Mouse (Mus musculus): ENCODE data around the gene Gm10135. TPM values are rescaled to one million over a fixed set of nuclear protein-coding genes. Genes with fewer than 3 reads are reported as not detected.
"Not testable (repeated sequence)": the region's sequence is repeated elsewhere in the genome, so short reads cannot be mapped to it uniquely, and the experiment has no call there.

Gm10135 gene
- polyA plus RNA-seq, 1 experiment from 2014 or later: not detected

DNA sequence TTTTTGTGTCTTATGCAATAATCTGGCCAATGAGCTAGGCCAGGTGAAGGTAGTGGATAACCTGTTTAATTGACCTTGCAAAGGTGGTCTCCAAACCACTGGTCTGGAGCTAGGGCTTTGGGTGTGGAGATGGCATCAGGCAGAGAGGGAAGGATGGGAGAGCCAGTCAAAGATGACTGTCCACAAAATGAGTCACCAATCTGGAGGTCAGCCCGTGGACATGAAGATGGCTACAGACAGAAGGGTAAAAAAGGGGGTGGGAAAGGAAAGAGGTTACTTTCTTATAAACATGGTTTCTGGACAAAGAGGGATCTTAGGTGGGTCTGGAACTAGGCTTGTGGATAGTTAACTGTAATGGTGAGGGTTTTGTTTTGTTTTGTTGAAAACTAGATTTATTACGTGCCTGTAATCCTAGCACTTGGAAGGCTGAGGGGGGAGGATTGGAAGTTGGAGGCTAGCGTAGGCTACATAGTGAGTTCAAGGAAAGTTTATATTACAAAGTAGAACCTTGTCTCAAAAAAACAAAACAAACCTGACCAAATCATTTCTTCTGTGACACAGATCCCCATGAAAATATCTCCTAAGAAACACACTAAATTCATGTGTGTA lies 20.4 kb downstream of the Gm10135 start:
- Histone ChIP-seq H3K9ac (replicated peaks) (no peak overlapping the region), H3K4me3 (ENCODE audit: low read depth, low read length) (no peak overlapping the region), H3K27me3 (ENCODE audit: insufficient read depth, low read length) (no peaks in the 10 kb centered on the region), H3K4me1 (ENCODE audit: insufficient read depth) (no peaks in the 10 kb centered on the region), H3K36me3 (replicated peaks; ENCODE audit: insufficient read depth, low read length) (peaks cover 5% of the 10 kb centered on the region), H3K4me2 (ENCODE audit: low read depth, low read length) (no peak overlapping the region), H3K9me3 (ENCODE audit: low read length) (no peaks in the 10 kb centered on the region), H3K27ac (ENCODE audit: low read depth) (no peak overlapping the region)
- TF ChIP-seq CTCF (IDR thresholded peaks at IDR 0.05; ENCODE audit: low read depth): no peak
- no peak for TF ChIP-seq EP300 (IDR thresholded peaks at IDR 0.05; ENCODE audit: low read depth)
- ATAC-seq (no peak), DNase-seq (no peak)
- WGBS (ENCODE audit: insufficient replicate concordance): 79% methylated on average over 3 of the region's 3 CpGs

DNA sequence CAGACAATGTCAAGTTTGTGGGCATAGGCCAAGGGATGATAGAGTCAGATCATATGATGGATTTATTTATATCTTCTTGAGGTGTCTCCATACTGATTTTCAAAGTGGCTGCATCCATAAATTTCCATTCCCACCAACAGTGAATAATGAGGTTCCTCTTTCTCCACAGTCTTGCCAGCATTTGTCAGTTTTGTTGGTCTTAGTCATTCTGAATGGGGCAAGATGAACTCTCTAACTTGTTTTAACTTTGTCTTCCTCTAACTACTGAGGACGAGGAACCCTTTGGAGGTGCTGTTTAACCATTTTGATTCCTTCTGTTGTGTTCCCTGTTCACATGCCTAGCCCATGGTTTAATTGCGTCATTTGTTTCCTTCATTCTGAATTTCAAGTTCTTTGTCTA lies 24.2 kb downstream of the Gm10135 start:
- DNase-seq (no peak), ATAC-seq (no peak)
- WGBS (ENCODE audit: insufficient replicate concordance): 66% methylated on average over 2 of the region's 2 CpGs
- Histone ChIP-seq H3K4me1 (ENCODE audit: insufficient read depth) (no peaks in the 10 kb centered on the region), H3K27ac (ENCODE audit: low read depth) (no peak overlapping the region), H3K36me3 (replicated peaks; ENCODE audit: insufficient read depth, low read length) (no peaks in the 10 kb centered on the region; the same call in 1 of the 2 replicates), H3K9ac (replicated peaks) (no peak overlapping the region), H3K9me3 (ENCODE audit: low read length) (no peaks in the 10 kb centered on the region), H3K4me3 (ENCODE audit: low read depth, low read length) (no peak overlapping the region), H3K4me2 (ENCODE audit: low read depth, low read length) (no peak overlapping the region), H3K27me3 (ENCODE audit: insufficient read depth, low read length) (no peaks in the 10 kb centered on the region)
- TF ChIP-seq EP300 (IDR thresholded peaks at IDR 0.05; ENCODE audit: low read depth) (no peak), CTCF (IDR thresholded peaks at IDR 0.05; ENCODE audit: low read depth) (no peak)

GRCm38 (mm10) chr5:72948136-72948535 lies 26.4 kb downstream of the Gm10135 start:
- Histone ChIP-seq H3K9ac (replicated peaks) (no peak overlapping the region), H3K27ac (ENCODE audit: low read depth) (no peak overlapping the region), H3K36me3 (replicated peaks; ENCODE audit: insufficient read depth, low read length) (no peaks in the 10 kb centered on the region; the same call in 1 of the 2 replicates), H3K4me3 (ENCODE audit: low read depth, low read length) (no peak overlapping the region), H3K27me3 (ENCODE audit: insufficient read depth, low read length) (no peaks in the 10 kb centered on the region), H3K4me1 (ENCODE audit: insufficient read depth) (no peaks in the 10 kb centered on the region), H3K4me2 (ENCODE audit: low read depth, low read length) (no peak overlapping the region), H3K9me3 (ENCODE audit: low read length) (no peaks in the 10 kb centered on the region)
- 69% methylated on average over 1 of the region's 1 CpGs for WGBS (ENCODE audit: insufficient replicate concordance)
- DNase-seq: no peak
- TF ChIP-seq EP300 (IDR thresholded peaks at IDR 0.05; ENCODE audit: low read depth) (no peak), CTCF (IDR thresholded peaks at IDR 0.05; ENCODE audit: low read depth) (no peak)
- no peak for ATAC-seq

DNA sequence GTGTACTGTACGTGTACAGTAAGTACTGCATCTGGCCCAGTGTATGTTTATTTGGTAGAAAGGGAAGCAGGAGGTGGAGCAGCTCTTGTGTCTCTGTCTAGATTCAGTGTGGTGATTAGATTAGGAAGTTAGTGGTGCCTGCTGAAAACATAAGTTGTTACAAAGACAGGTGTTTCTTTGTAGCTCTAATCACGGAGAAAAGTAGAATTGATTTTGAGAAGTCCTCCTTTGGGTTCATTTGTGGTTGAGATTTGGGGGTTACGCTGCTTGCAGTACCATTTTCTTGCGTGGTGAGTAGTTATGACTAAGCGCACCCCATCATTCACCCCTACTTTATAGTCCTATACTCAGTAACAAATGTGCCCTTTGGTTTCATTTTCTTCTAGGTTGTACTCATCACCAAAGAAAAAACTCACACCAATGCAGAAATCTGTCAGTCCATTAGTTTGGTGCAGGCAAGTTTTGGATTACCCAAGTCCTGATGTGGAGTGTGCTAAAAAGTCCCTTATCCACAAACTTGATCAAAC lies 33.5 kb downstream of the Gm10135 start:
- H3K9me3 ChIP-seq (ENCODE audit: low read length): no peaks in the 10 kb centered on the region
- H3K36me3 ChIP-seq (replicated peaks; ENCODE audit: insufficient read depth, low read length): no peaks in the 10 kb centered on the region; the same call in 1 of the 2 replicates
- 79% methylated on average over 5 of the region's 5 CpGs for whole genome bisulfite sequencing (ENCODE audit: insufficient replicate concordance)
- DNase-seq (no peak), ATAC-seq (no peak)
- H3K27ac ChIP-seq (ENCODE audit: low read depth): no peak overlapping the region
- H3K27me3 ChIP-seq (ENCODE audit: insufficient read depth, low read length): no peaks in the 10 kb centered on the region
- H3K9ac ChIP-seq (replicated peaks): no peak overlapping the region
- H3K4me2 ChIP-seq (ENCODE audit: low read depth, low read length): no peak overlapping the region
- no peak overlapping the region for H3K4me3 ChIP-seq (ENCODE audit: low read depth, low read length)
- no peaks in the 10 kb centered on the region for H3K4me1 ChIP-seq (ENCODE audit: insufficient read depth)
- no peak for TF ChIP-seq EP300 (IDR thresholded peaks at IDR 0.05; ENCODE audit: low read depth)
- TF ChIP-seq CTCF (IDR thresholded peaks at IDR 0.05; ENCODE audit: low read depth): no peak

DNA sequence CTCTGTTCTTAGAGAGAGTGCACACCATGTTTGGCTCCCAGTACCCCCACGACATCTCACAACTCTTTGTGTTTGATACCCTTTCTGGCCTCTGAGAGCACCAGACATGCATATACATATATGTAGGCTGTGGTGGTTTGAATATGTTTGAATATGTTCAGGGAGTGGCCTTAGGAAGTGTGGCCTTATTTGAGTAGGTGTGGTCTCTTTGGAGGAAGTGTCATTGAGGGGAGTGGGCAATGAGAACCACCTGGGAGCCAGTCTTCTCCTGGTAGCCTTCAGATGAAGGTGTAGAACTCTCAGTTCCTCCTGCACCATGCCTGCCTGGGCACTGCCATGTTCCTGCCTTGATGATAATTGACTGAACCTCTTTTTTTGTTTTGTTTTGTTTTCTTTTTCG lies 35.2 kb downstream of the Gm10135 start:
- Histone ChIP-seq H3K4me3 (ENCODE audit: low read depth, low read length) (no peak overlapping the region), H3K27me3 (ENCODE audit: insufficient read depth, low read length) (no peaks in the 10 kb centered on the region), H3K4me1 (ENCODE audit: insufficient read depth) (no peaks in the 10 kb centered on the region), H3K9ac (replicated peaks) (no peak overlapping the region), H3K4me2 (ENCODE audit: low read depth, low read length) (no peak overlapping the region), H3K27ac (ENCODE audit: low read depth) (no peak overlapping the region), H3K36me3 (replicated peaks; ENCODE audit: insufficient read depth, low read length) (no peaks in the 10 kb centered on the region; the same call in 1 of the 2 replicates), H3K9me3 (ENCODE audit: low read length) (no peaks in the 10 kb centered on the region)
- ATAC-seq (no peak), DNase-seq (no peak)
- no peak for TF ChIP-seq EP300 (IDR thresholded peaks at IDR 0.05; ENCODE audit: low read depth)
- TF ChIP-seq CTCF (IDR thresholded peaks at IDR 0.05; ENCODE audit: low read depth): no peak
- WGBS (ENCODE audit: insufficient replicate concordance): 79% methylated on average over 2 of the region's 2 CpGs

DNA sequence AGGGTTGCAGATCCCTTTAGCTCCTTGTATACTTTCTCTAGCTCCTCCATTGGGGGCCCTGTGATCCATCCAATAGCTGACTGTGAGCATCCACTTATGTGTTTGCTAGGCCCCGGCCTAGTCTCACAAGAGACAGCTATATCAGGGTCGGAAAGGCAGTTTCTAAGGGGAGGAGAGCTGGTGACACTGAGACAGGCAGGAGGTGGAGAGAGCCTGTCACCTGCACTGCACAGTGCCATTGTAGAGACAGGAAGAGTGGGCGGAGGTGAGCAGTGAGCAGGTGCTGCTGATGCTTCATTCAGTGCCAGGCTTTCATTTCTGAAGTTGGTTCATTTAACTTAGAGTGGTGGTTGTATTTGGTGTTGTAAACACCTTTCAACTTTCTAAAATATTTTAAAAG lies 36.1 kb downstream of the Gm10135 start:
- not testable (repeated sequence) for H3K27ac ChIP-seq (ENCODE audit: low read depth); H3K4me1 ChIP-seq (ENCODE audit: insufficient read depth); H3K27me3 ChIP-seq (ENCODE audit: insufficient read depth, low read length); H3K4me2 ChIP-seq (ENCODE audit: low read depth, low read length); H3K9me3 ChIP-seq (ENCODE audit: low read length); H3K9ac ChIP-seq (replicated peaks); H3K4me3 ChIP-seq (ENCODE audit: low read depth, low read length); H3K36me3 ChIP-seq (replicated peaks; ENCODE audit: insufficient read depth, low read length); ATAC-seq; DNase-seq
- WGBS (ENCODE audit: insufficient replicate concordance): 87% methylated on average over 3 of the region's 3 CpGs

All from liver, postnatal 0 days (tissue).